Mouse (Mus musculus) activated CD4-positive, CD25-positive, alpha-beta regulatory T cell, adult 9 weeks (primary cell): ENCODE measurements around the gene Gm13769. TPM values are rescaled to one million over a fixed set of nuclear protein-coding genes. Genes with fewer than 3 reads are reported as not detected.

Experiments
- polyA plus RNA-seq: library from polyadenylated mRNA; unstranded; fragments of 100-300 nt; shearing (Covaris generic); gene quantifications from one replicate; pipeline ENCODE4 v1.2.1, GENCODE M21; 2017

Gm13769 gene
- not detected for polyA plus RNA-seq

DNA sequence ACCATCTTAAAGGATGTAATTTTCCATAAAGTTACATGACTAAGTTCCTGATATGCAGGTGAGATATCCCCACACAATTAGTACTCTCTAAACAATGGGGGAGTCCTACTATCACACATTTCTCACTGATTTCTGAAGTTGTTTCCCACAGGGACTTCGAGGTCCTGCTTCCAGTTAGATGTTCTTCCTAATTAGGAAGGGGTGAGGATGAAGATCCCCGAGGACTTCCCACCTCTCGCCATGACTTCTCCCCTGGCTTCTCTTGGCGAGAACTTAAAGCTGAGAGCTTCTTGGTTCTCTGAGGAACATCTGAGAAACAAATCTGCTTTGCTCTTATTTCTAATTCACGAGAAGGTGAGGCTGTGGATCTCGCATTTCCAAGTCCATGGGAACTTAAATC lies at the start of gene Gm13769:
Gene Gm13769 (plus strand): TSS at position 301 of the 400 bp plus-strand sequence.

DNA sequence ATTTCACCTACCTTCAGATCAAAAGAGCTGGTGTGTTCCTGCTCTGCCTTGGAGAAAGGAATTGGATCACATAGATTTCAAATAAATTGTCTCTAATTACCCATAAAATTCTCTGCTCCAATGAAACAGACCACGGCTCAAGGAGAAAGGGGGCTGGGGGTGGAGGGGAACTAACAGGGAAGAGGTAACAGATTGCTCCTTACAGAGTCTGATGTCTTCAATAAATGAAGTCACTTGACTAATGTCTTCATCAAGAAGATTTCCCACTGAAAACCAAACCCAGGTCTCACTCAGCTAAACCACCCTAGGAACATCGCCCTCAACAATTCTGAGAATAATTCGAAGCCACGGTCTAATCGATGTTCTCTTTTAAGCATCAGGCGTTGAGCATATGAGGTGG lies 29.3 kb upstream of the Gm13769 start, which contains the start of gene Olfr1272:
Gene Olfr1272 (minus strand): TSS at position 101 of the 400 bp plus-strand sequence.

Other genes with a start within 250 kb of the Gm13769 start
- gene Olfr1269, start 200.8 kb upstream of the Gm13769 start, polyA plus RNA-seq = not detected
- gene Olfr32, start 179.9 kb upstream of the Gm13769 start, polyA plus RNA-seq = not detected
- gene Olfr1270, start 169.1 kb upstream of the Gm13769 start, polyA plus RNA-seq = not detected
- gene Olfr1506, start 97.7 kb upstream of the Gm13769 start, polyA plus RNA-seq = not detected
- not detected for gene Olfr142, start 64.6 kb upstream of the Gm13769 start, polyA plus RNA-seq
- not detected for gene Olfr1271, start 51.2 kb upstream of the Gm13769 start, polyA plus RNA-seq
- not detected for gene Olfr1272, start 29.4 kb upstream of the Gm13769 start, polyA plus RNA-seq
- gene Olfr1274-ps, start 76.5 kb downstream of the Gm13769 start, polyA plus RNA-seq = not detected